Mouse (Mus musculus) adrenal gland, postnatal 25 days (tissue): ENCODE data around the gene Tgif2. TPM values are rescaled to one million over a fixed set of nuclear protein-coding genes. Genes with fewer than 3 reads are reported as not detected.

ENCODE experiments used
- total RNA-seq: library from RNA; stranded (reverse); gene quantifications from 2 replicates; pipeline ENCODE4 v1.2.3, GENCODE M21; 2021

Gene Tgif2
- total RNA-seq, 1 experiment from 2014 or later, result 5.5 TPM

Other genes with a start within 250 kb of the Tgif2 start
- gene Dlgap4, start 226.3 kb upstream of the Tgif2 start, total RNA-seq, result 50.6 and 63.0 TPM in 2 replicates
- gene Myl9, start 64.6 kb upstream of the Tgif2 start, total RNA-seq, result 42.3 and 50.9 TPM in 2 replicates
- 4.8 and 5.9 TPM in 2 replicates for gene 4930518I15Rik, start 17.9 kb downstream of the Tgif2 start, total RNA-seq
- 284 and 313 TPM in 2 replicates for gene Rab5if, start 23.1 kb downstream of the Tgif2 start, total RNA-seq
- not detected in 2 replicates for gene Sla2, start 47.2 kb downstream of the Tgif2 start, total RNA-seq
- gene Ndrg3, start 152.0 kb downstream of the Tgif2 start, total RNA-seq, result 49.6 and 55.3 TPM in 2 replicates
- gene Dsn1, start 167.1 kb downstream of the Tgif2 start, total RNA-seq, result 5.9 and 7.8 TPM in 2 replicates
- gene Soga1, start 239.2 kb downstream of the Tgif2 start, total RNA-seq, result 45.8 and 49.1 TPM in 2 replicates
- gene Tldc2, start 247.0 kb downstream of the Tgif2 start, total RNA-seq, result not detected in 2 replicates